Mouse (Mus musculus) midbrain, postnatal 0 days (tissue): ENCODE measurements around the gene Dtx2. TPM values are rescaled to one million over a fixed set of nuclear protein-coding genes. Genes with fewer than 3 reads are reported as not detected.

ENCODE experiments used
- ATAC-seq: fragments of 200-750 bp; cut with Nextera tagmentation; 2 replicates; pipeline ENCODE4 v1.8.0; 2017; ENCODE audit warnings: moderate number of reproducible peaks, mild to moderate bottlenecking, moderate TSS enrichment, moderate library complexity; ENCODE audit not compliant: low FRiP score
- DNase-seq: peaks from one replicate; pipeline ENCODE4 v3.0.0-alpha.2; 2015; ENCODE audit warnings: low spot score
- H3K27ac ChIP-seq: fragments of 300-500 bp; sonication (generic); 2 replicates; pipeline ENCODE4 v1.5.1; 2014; ENCODE audit warnings: low read depth, mild to moderate bottlenecking, low read length, mixed read lengths
- H3K27me3 ChIP-seq: fragments of 300-500 bp; sonication (generic); 2 replicates; pipeline ENCODE4 v1.6.1; 2014; ENCODE audit warnings: low read length, control low read depth, mixed read lengths; ENCODE audit not compliant: insufficient read depth
- H3K36me3 ChIP-seq: fragments of 300-500 bp; sonication (generic); 2 replicates; pipeline ENCODE4 v1.6.1; 2014; ENCODE audit warnings: low read length, control low read depth, mixed read lengths; ENCODE audit not compliant: insufficient read depth
- H3K4me1 ChIP-seq: fragments of 300-500 bp; sonication (generic); 2 replicates; pipeline ENCODE4 v1.6.1; 2014; ENCODE audit warnings: mild to moderate bottlenecking, control low read depth, antibody characterized with exemption, low read length, mixed read lengths; ENCODE audit not compliant: insufficient read depth
- H3K4me2 ChIP-seq: fragments of 300-500 bp; sonication (generic); 2 replicates; pipeline ENCODE4 v1.6.1; 2014; ENCODE audit warnings: low read depth, mild to moderate bottlenecking, low read length, mixed read lengths; ENCODE audit not compliant: poor library complexity, severe bottlenecking
- H3K4me3 ChIP-seq: fragments of 300-500 bp; sonication (generic); 2 replicates; pipeline ENCODE4 v1.5.1; 2014; ENCODE audit warnings: low read depth, mild to moderate bottlenecking, low read length, moderate library complexity
- H3K9ac ChIP-seq: fragments of 300-500 bp; sonication (generic); replicated peaks from 2 replicates; pipeline ENCODE4 v1.6.1; 2014; ENCODE audit warnings: mild to moderate bottlenecking, low read length, moderate library complexity, mixed read lengths; ENCODE audit not compliant: poor library complexity, severe bottlenecking
- H3K9me3 ChIP-seq: fragments of 300-500 bp; sonication (generic); 2 replicates; pipeline ENCODE4 v1.6.1; 2016; ENCODE audit warnings: low read length, control low read depth
- CTCF ChIP-seq: IDR thresholded peaks from 2 replicates; pipeline ENCODE4 v1.5.1; 2016; ENCODE audit warnings: antibody characterized with exemption, mild to moderate bottlenecking
- WGBS: fragments of 180-500 bp; shearing (Covaris S2); extraction: QIAGEN DNeasy Blood & Tissue Kit; methylation state at CpG from one replicate; pipeline ENCODE4 v1.1.7; 2014; 5-methylcytosine and 5-hydroxymethylcytosine counted together
- polyA plus RNA-seq: library from polyadenylated mRNA; unstranded; fragments of >200 nt; fragmentation: Nextera tagmentation; extraction: Ambion mirVana; gene quantifications from 2 replicates; pipeline ENCODE4 v1.2.1, GENCODE M21; 2015
- total RNA-seq: library from RNA; depleted of rRNA; stranded (reverse); fragments of >200 nt; gene quantifications from 2 replicates; pipeline ENCODE4 v1.2.3, GENCODE M21; 2014

Gene Dtx2
- total and polyA plus RNA-seq, 2 experiments from 2014 or later = 20.1 to 25.4 TPM

DNA sequence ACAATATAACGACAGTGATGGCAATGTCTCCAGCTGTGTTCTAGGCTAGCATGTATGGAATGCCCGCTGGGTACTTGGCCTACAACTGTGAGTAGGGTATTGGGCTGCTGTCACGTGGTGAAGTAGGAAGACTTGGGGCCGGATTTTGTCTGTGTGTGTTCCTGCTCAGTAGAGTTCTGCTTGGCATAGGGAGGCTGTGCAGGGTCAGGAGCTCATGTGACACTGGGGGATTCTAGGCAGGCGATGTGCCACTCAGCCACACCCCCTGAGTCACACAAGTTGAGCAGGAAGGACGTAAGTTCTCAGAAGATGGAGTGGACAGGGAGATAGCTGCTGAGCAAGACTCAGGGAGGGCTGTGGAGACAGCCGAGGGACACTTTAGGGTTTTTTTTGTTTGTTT, 13.1 kb downstream of the Dtx2 start:
- no peaks in the 10 kb centered on the region for H3K27me3 ChIP-seq
- no peak overlapping the region for H3K4me3 ChIP-seq
- no peak overlapping the region for H3K4me2 ChIP-seq
- ATAC-seq (no peak), DNase-seq (no peak)
- peaks cover 25% of the 10 kb centered on the region for H3K36me3 ChIP-seq
- no peak overlapping the region for H3K9ac ChIP-seq
- H3K27ac ChIP-seq = no peak overlapping the region
- WGBS = 82% methylated on average over 7 of the region's 7 CpGs
- H3K4me1 ChIP-seq = no peaks in the 10 kb centered on the region
- no peaks in the 10 kb centered on the region for H3K9me3 ChIP-seq
- TF ChIP-seq CTCF = no peak

DNA sequence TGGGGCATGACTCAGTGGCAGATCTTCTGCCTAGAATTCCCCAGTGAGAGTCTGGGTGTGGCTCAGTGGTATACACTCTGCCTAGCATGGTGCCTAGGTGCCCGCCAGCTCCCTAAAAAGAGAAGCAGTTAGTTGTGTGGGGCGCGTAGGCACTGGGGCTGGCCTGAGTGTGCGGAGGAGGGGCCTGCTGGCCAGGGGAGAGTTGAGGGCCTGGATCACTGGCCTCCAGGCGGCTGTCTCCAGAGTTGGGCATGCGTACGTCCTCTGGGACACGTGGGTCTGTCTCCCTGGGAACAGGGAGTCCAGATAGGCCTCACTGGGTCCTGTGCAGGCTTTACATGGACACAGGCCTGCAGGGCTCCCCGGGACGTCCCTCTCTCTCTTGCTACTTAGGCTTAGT, 20.3 kb downstream of the Dtx2 start:
- Histone ChIP-seq H3K36me3 (peaks cover 26% of the 10 kb centered on the region), H3K9me3 (no peaks in the 10 kb centered on the region), H3K4me3 (no peak overlapping the region), H3K4me2 (no peak overlapping the region), H3K27ac (no peak overlapping the region), H3K4me1 (no peaks in the 10 kb centered on the region), H3K27me3 (no peaks in the 10 kb centered on the region), H3K9ac (no peak overlapping the region)
- ATAC-seq = no peak
- no peak for TF ChIP-seq CTCF
- DNase-seq = no peak
- 76% methylated on average over 10 of the region's 10 CpGs for WGBS

DNA sequence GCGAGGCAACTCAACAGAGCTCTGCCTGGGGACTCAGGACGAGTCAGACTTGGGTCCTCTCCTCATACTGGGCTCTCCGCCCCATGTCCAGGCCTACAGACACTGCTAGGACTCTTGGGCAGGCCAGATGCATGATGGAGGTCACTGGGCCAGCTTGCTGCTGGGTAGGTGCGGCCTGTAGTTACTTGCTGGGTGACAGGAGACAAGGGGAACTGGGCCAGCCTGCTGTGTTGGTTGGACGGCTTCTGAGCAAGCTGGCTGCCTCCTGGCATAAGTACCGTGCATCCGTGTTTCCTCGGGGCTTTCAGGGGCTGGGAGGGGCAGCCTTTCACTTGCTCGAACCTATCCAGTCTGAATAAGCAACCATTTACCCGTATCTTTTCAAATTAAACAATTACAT, 21.0 kb downstream of the Dtx2 start:
- 71% methylated on average over 10 of the region's 10 CpGs for WGBS
- TF ChIP-seq CTCF = no peak
- Histone ChIP-seq H3K27me3 (no peaks in the 10 kb centered on the region), H3K4me3 (no peak overlapping the region), H3K9ac (0 out of 2 replicates have a peak overlapping the region, but pooled peaks have one; percentile 33), H3K4me2 (no peak overlapping the region), H3K27ac (no peak overlapping the region; the same call in 1 of the 2 replicates), H3K36me3 (peaks cover 22% of the 10 kb centered on the region), H3K9me3 (no peaks in the 10 kb centered on the region), H3K4me1 (no peaks in the 10 kb centered on the region)
- no peak for DNase-seq
- no peak for ATAC-seq

DNA sequence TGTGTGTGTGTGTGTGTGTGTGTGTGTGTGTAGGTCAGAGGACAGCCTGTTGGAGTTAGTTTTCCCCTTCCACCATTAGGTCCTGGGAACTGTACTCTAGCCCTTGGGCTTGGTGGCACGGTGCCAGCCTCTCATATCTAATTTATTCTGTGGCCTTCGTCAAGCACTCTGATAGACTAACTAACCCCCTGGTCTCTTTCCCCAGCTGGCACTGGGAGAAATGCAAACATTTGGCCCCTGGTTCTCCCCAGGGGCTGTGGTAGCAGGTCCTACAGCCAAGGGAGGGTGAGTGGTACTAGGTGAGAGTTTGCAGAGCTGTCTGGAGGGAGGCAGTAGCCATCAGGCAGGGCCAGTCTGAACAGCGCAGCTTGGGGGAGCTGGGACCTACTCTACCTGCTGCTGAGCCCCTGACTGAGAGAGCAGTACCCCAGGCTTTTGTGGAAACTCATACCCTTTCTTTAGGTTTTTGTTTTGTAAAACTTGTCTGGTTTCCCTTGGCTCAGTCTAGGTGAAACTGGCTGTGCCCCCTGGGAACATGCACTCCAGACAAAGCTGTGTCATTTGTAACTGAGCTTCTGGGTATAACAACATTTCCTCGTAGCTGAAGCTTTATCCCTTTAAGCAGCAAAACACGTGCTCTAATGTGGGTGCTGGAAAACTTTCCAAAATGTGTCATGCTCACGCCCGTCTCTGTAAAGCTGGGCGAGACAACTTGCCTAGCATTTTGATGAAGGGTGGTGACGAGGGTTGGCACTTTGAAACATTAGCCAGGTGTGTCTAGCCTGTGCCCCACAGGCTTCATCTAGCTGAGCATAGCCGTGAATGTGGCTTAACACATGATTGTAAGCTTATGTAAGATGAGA, 21.6 kb downstream of the Dtx2 start:
- no peak overlapping the region for H3K4me2 ChIP-seq
- 70% methylated on average over 10 of the region's 10 CpGs for WGBS
- no peaks in the 10 kb centered on the region for H3K9me3 ChIP-seq
- 0 out of 2 replicates have a peak overlapping the region, but pooled peaks have one; percentile 12 for H3K27ac ChIP-seq
- no peak overlapping the region for H3K9ac ChIP-seq
- TF ChIP-seq CTCF = no peak
- H3K27me3 ChIP-seq = no peaks in the 10 kb centered on the region
- ATAC-seq (no peak), DNase-seq (peak; percentile 12)
- H3K4me1 ChIP-seq = no peaks in the 10 kb centered on the region
- peaks cover 20% of the 10 kb centered on the region for H3K36me3 ChIP-seq
- no peak overlapping the region for H3K4me3 ChIP-seq

DNA sequence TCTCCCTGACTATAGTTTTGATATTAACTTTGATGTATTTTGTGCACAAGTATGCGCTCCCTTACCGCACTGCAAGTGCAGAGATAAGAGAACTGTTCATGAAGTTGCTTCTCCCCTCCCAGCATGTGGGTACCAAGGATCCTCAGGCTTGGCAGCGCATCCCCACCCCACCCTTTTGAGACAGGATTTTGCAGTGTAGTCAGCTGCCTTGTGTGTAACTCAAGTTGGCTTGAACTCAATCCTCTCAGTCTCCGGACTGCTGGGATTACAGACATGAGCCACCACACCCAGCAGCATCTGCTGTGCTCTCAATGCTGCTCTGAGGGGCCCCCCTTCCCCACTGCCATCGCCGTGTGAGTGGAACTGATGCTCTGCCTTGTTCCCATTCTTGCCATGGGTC, 22.7 kb downstream of the Dtx2 start:
- no peak overlapping the region for H3K4me2 ChIP-seq
- H3K27ac ChIP-seq = no peak overlapping the region
- no peak overlapping the region for H3K9ac ChIP-seq
- DNase-seq (peak; percentile 25), ATAC-seq (no peak)
- H3K4me3 ChIP-seq = no peak overlapping the region
- H3K36me3 ChIP-seq = peaks cover 16% of the 10 kb centered on the region
- H3K4me1 ChIP-seq = no peaks in the 10 kb centered on the region
- H3K9me3 ChIP-seq = no peaks in the 10 kb centered on the region
- WGBS = 74% methylated on average over 5 of the region's 6 CpGs
- no peak for TF ChIP-seq CTCF
- H3K27me3 ChIP-seq = no peaks in the 10 kb centered on the region

DNA sequence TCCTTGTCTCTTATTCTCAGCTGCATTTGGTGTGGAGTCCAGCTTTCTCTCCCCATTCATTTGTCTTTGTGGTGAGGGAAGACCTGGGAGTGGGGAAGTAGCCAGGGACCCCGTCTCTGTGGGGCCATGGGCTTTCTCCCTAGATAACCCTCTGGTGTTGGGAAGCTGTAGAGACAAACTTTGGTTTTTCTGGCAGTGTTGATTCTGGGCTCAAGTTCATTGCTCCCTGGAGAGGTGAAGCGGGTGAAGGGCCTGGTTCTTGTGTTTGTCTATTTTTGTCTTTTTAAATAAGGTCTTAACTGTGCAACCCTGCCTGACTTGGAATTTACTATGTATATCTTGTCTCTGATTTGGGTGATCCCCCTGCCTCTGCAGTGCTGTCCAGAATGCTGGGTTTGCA, 24.1 kb downstream of the Dtx2 start:
- H3K36me3 ChIP-seq = peaks cover 12% of the 10 kb centered on the region
- TF ChIP-seq CTCF = no peak
- H3K27ac ChIP-seq = no peak overlapping the region
- DNase-seq (no peak), ATAC-seq (no peak)
- H3K9me3 ChIP-seq = no peaks in the 10 kb centered on the region
- H3K27me3 ChIP-seq = no peaks in the 10 kb centered on the region
- H3K4me1 ChIP-seq = no peaks in the 10 kb centered on the region
- no peak overlapping the region for H3K9ac ChIP-seq
- 97% methylated on average over 2 of the region's 2 CpGs for WGBS
- no peak overlapping the region for H3K4me3 ChIP-seq
- no peak overlapping the region for H3K4me2 ChIP-seq
